Mouse (Mus musculus) brown adipose tissue, adult 24 weeks (tissue): ENCODE results near the gene Capzb. TPM values are rescaled to one million over a fixed set of nuclear protein-coding genes. Genes with fewer than 3 reads are reported as not detected.

Experiments
- H3K27ac ChIP-seq: fragments of 200-500 bp; replicated peaks from 2 replicates; pipeline ENCODE4 v1.5.1; 2012; ENCODE audit warnings: low read depth, mild to moderate bottlenecking, low read length
- H3K4me1 ChIP-seq: fragments of 200-500 bp; 2 replicates; pipeline ENCODE4 v1.6.1; 2012; ENCODE audit warnings: low read length, mixed read lengths; ENCODE audit not compliant: control insufficient read depth, insufficient read depth, insufficient read length
- H3K4me3 ChIP-seq: fragments of 200-500 bp; 2 replicates; pipeline ENCODE4 v1.5.1; 2012; ENCODE audit warnings: low read depth, mild to moderate bottlenecking, low read length, moderate library complexity; ENCODE audit not compliant: insufficient read depth
- polyA plus RNA-seq: library from polyadenylated mRNA; stranded (reverse); fragments of >200 nt; gene quantifications from 2 replicates; pipeline ENCODE4 v1.2.4, GENCODE M21; 2012; ENCODE audit not compliant: missing spikeins, insufficient read depth, insufficient read length

Capzb gene
- 154 and 166 TPM in 2 replicates for polyA plus RNA-seq

GRCm38 (mm10) chr4:139192499-139193175, at the start of gene Capzb:
Gene Capzb (plus strand): TSS chr4:139192899.
- Histone ChIP-seq H3K27ac (peak within 1 kb of the TSS; percentile 96), H3K4me1 (peaks cover 20% of the 10 kb centered on the region), H3K4me3 (peak within 1 kb of the TSS; percentile 100)

- H3K4me1 ChIP-seq = no peaks in the 10 kb centered on the region
- H3K4me3 ChIP-seq = no peak overlapping the region
- no peak overlapping the region for H3K27ac ChIP-seq
These were observed 49.7 kb upstream of the Capzb start for GRCm38 (mm10) chr4:139142985-139143384.

- H3K27ac ChIP-seq = no peak overlapping the region
These were observed 48.1 kb upstream of the Capzb start for GRCm38 (mm10) chr4:139144577-139144976.

GRCm38 (mm10) chr4:139145156-139145555, 47.5 kb upstream of the Capzb start:
- H3K4me3 ChIP-seq = no peak overlapping the region
- H3K4me1 ChIP-seq = no peaks in the 10 kb centered on the region
- no peak overlapping the region for H3K27ac ChIP-seq

More at GRCm38 (mm10) chr4:139144577-139144976, 48.1 kb upstream of the Capzb start:
- Histone ChIP-seq H3K4me3 (no peak overlapping the region), H3K4me1 (no peaks in the 10 kb centered on the region)

GRCm38 (mm10) chr4:139146760-139147159, 45.9 kb upstream of the Capzb start:
- no peak overlapping the region for H3K27ac ChIP-seq

GRCm38 (mm10) chr4:139151370-139151769, 41.3 kb upstream of the Capzb start:
- no peak overlapping the region for H3K4me3 ChIP-seq
- H3K27ac ChIP-seq = no peak overlapping the region
- peaks cover 2% of the 10 kb centered on the region; the same call in 1 of the 2 replicates for H3K4me1 ChIP-seq

More at GRCm38 (mm10) chr4:139146760-139147159, 45.9 kb upstream of the Capzb start:
- Histone ChIP-seq H3K4me1 (no peaks in the 10 kb centered on the region), H3K4me3 (no peak overlapping the region)

- Histone ChIP-seq H3K4me1 (peaks cover 2% of the 10 kb centered on the region; the same call in 1 of the 2 replicates), H3K4me3 (no peak overlapping the region), H3K27ac (peak overlapping the region; percentile 7; the same call in 1 of the 2 replicates)
These were observed 38.0 kb upstream of the Capzb start for GRCm38 (mm10) chr4:139154576-139155307.

GRCm38 (mm10) chr4:139156538-139156937, 36.2 kb upstream of the Capzb start:
- Histone ChIP-seq H3K4me3 (no peak overlapping the region), H3K27ac (no peak overlapping the region), H3K4me1 (peaks cover 2% of the 10 kb centered on the region; the same call in 1 of the 2 replicates)

- H3K27ac ChIP-seq = no peak overlapping the region
- H3K4me1 ChIP-seq = peaks cover 2% of the 10 kb centered on the region; the same call in 1 of the 2 replicates
- H3K4me3 ChIP-seq = no peak overlapping the region
These were observed 34.3 kb upstream of the Capzb start for GRCm38 (mm10) chr4:139158350-139158749.

- H3K4me3 ChIP-seq = no peak overlapping the region
These were observed 31.6 kb upstream of the Capzb start for GRCm38 (mm10) chr4:139161076-139161475.

GRCm38 (mm10) chr4:139164082-139164481, 28.6 kb upstream of the Capzb start:
- no peaks in the 10 kb centered on the region for H3K4me1 ChIP-seq
- H3K27ac ChIP-seq = no peak overlapping the region
- H3K4me3 ChIP-seq = no peak overlapping the region

More at GRCm38 (mm10) chr4:139161076-139161475, 31.6 kb upstream of the Capzb start:
- H3K4me1 ChIP-seq = no peaks in the 10 kb centered on the region
- no peak overlapping the region for H3K27ac ChIP-seq

- Histone ChIP-seq H3K4me3 (no peak overlapping the region), H3K27ac (no peak overlapping the region), H3K4me1 (no peaks in the 10 kb centered on the region)
These were observed 27.4 kb upstream of the Capzb start for GRCm38 (mm10) chr4:139165259-139165658.

- H3K4me3 ChIP-seq = no peak overlapping the region
- H3K27ac ChIP-seq = no peak overlapping the region
- no peaks in the 10 kb centered on the region for H3K4me1 ChIP-seq
These were observed 26.5 kb upstream of the Capzb start for GRCm38 (mm10) chr4:139166244-139166643.

- H3K4me1 ChIP-seq = no peaks in the 10 kb centered on the region
- H3K27ac ChIP-seq = no peak overlapping the region
- H3K4me3 ChIP-seq = no peak overlapping the region
These were observed 25.6 kb upstream of the Capzb start for GRCm38 (mm10) chr4:139167107-139167506.

GRCm38 (mm10) chr4:139168985-139169747, 23.5 kb upstream of the Capzb start:
- no peaks in the 10 kb centered on the region for H3K4me1 ChIP-seq

More at GRCm38 (mm10) chr4:139168985-139169747, 23.5 kb upstream of the Capzb start:
- Histone ChIP-seq H3K27ac (peak overlapping the region; percentile 49; the same call in 1 of the 2 replicates), H3K4me3 (peak overlapping the region; percentile 4; the same call in 1 of the 2 replicates)
